Mouse (Mus musculus) heart, postnatal 10 days (tissue): ENCODE data around the gene Aldh5a1. TPM values are rescaled to one million over a fixed set of nuclear protein-coding genes. Genes with fewer than 3 reads are reported as not detected.

ENCODE experiments used
- DNase-seq, 2 experiments: peaks; one replicate each; pipeline ENCODE4 v3.0.0; 2021
- intact Hi-C: fragments of 180-260 bp; cut with DNase I; formaldehyde crosslinking; loops from one replicate; pipeline ENCODE4 v1.15.1; 2025
- total RNA-seq, 2 experiments: library from RNA; stranded (reverse); gene quantifications; 2 replicates each; pipeline ENCODE4 v1.2.3; 2021

The Aldh5a1 gene
- total RNA-seq, 2 experiments from 2014 or later: 16.4 to 18.9 TPM

DNA sequence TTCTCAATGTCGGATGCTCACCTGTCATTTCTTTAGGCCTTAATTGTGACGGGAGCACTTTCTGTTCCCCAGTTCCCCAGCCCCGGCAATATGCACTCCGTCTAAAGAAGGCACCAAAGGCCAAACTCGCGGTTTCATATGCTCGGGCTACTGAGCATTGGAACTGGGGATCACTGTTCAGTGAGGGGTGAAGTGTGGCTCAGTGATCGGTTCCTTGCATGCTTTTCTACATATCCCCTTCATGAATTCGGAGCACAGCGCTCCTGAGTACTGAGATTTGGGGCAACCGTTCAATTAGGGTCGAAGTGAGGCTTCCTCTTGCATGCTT lies 342 bp upstream of the Aldh5a1 start:
- DNase-seq: no peak
- intact Hi-C loops: loop anchor here (1.0 kb wide), 1 partner anchor 50 kb away; no protein-coding TSS in a partner anchor

DNA sequence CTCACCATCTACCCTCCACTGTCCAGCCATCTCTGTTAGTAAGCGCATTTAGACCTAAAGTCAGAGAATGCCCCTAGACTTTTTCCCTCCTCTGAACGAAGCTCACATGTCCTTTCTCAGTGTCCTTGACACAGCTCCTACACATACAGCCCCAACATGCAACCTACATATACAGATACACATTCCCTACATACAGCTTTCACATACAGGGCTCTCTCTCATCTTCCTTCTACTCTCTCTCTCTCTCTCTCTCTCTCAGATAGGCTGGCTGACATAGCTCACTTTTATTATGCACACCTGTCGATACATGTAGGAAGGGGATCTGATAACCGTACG lies 721 bp downstream of the Aldh5a1 start:
- DNase-seq: no peak
- intact Hi-C loops: no loop called here

DNA sequence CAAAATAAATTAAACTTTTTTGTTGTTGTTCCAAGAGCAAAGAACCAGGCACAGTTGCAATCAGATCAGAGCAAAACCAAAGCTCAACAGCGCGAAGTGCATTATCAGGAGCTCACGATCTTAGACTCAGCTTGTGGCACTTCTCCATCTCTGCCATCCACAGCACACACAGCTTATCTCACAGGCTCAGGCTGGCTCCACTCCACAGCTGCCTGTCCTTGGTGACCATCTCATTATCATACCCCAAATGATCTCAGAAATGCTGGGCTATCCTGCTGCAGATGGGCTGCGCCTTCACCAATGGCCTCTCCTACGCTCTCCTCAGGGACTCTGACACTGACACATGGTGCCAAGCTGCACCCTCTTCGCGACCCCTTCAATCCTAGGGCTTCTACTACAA lies 4.3 kb downstream of the Aldh5a1 start:
- no peak for DNase-seq
- intact Hi-C loops: no loop called here

DNA sequence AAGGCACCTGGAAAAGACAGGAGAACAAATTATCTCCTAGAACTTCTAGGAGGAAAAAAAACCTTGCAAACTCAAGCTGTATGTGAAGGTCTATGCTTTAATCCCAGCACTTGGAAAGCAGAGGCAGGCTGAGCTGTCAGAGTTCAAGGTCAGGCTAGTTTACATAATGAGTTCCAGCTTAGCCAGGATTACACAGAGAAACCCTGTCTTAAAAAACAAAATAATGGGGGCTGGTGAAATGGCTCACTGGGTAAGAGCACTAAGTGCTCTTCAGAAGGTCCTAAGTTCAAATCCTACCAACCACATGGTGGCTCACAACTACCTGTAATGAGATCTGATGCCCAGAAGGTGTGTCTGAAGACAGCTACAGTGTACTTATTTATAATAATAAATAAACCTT lies 6.9 kb downstream of the Aldh5a1 start:
- DNase-seq: no peak
- intact Hi-C loops: no loop called here

DNA sequence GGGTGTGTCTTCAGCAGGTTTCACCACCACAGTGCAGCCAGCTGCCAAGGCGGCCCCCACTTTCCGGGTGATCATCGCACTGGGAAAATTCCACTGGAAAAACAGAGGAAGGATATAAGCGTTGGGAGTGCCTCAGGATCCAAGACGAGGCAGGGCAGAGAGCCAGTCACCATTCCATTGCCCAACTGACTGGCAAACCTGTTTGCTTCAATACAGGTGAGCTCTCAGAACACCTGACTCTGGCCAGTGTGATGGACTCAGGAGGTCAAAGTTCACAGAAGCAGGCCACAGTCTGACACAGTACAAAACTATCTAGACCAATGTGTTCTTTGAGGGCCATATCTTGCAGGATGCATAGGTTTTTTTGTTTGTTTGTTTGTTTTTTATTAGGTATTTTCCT lies 13.5 kb downstream of the Aldh5a1 start:
- DNase-seq: no peak
- intact Hi-C loops: loop anchor here (2.0 to 5.0 kb wide), 4 partner anchors 41 to 442 kb away; partner anchors contain the start of gene D130043K22Rik

DNA sequence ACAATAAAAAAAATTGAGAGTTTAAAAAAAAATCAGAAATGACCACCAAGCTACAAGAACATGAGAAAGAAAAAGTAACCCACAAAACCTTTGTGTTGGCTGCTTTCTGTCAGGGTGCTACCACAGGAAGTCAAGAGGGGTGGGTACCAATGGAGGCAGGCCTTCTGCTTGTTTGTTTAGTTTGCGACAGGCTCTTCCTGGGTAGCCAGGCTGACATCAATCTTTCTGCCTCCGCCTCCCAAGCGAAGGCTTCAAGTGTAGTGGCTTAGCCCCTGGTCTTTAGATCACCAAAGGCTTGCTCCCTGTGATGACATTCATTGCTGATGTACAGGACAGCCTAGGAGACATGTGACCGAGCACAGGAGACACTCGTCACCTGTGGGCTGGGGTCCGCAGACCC lies 16.2 kb downstream of the Aldh5a1 start:
- no peak for DNase-seq
- intact Hi-C loops: loop anchor here (2.0 to 5.0 kb wide), 4 partner anchors 74 to 439 kb away; partner anchors contain the start of gene D130043K22Rik

DNA sequence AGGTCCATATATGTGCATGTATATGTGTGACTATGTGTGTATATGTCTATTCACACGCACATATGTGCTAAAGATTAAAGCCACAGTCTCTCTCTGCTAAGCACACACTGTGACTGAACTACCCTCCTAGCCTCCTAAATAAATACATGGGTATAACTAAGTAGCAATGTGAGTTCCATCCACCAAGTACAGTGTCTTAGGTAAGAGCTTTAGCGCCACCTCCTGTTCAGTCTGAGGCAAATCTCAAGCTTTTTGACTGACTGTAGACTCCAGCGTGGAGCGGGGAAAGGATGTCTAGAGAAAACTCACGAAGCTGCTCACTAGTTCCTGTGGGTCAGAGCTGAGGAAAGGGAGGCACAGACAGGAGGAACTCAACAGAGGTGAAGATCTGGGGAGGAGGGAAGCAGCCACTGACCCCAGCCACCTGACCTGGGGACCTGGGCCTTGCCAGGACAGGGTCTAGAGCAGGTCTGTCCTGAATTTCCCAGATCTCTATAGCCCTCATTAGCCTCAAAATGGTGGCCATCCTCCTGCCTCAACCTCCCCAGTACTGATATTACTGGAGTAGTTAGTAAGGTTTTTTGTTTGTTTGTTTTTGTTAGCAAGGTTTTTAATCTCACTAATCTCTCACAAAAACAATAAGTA lies 17.0 kb downstream of the Aldh5a1 start:
- intact Hi-C loops: loop anchor here (2.0 to 5.0 kb wide), 4 partner anchors 73 to 438 kb away; partner anchors contain the start of gene D130043K22Rik
- peak; percentile 73 to 79 for DNase-seq

DNA sequence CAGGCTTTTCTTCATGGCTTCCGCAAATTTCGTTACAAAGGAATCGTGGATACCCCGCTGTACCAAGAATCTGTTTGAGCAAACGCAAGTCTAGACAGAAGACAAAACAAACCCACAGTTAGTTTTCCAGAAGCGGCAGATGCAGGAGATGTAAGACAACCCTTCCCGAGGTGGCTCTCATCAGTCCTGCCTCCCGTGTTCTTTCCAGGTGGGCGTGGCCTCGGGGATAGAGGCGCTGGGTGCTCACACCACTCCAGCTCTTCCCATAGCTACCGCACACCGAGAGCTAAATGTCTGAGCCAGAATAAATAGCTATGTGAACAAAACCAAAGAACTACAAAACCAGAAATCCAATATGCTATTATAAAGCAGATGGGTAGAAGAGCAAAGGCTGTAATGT lies 21.6 kb downstream of the Aldh5a1 start:
- DNase-seq: no peak
- intact Hi-C loops: no loop called here

DNA sequence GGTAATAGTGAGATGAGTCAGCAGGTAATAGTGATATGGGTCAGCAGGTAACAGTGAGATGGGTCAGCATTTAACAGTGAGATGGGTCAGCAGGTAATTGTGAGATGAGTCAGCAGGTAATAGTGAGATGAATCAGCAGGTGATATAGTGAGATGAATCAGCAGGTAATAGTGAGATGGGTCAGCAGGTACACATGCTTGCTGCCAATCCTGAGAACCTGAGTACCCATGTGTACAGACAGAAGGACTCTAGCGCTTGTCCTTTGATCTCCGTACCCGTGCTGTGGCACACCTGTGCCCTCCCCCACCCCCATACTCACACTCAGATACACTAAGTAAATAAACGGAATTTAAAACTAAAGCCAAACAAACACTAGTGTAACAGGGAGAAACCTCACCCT lies 22.5 kb downstream of the Aldh5a1 start:
- intact Hi-C loops: no loop called here

DNA sequence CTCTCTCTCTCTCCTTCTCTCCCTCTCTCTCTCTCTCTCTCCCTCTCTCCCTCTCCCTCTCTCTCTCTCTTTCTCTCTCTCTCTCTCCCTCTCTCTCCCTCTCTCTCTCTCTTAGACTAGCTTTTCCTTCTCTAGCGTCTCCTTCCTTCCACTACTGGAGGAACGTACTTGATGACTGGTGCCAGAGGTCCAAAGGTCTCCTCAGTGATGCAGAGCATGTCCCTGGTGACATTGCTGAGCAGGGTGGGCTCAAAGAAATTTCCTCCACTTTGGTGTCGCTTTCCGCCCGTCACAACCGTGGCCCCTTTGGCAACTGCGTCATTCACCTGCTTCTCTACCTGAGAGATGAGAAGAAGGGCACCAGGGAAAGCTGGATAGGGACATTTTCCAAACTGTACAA lies 23.9 kb downstream of the Aldh5a1 start:
- no peak for DNase-seq
- intact Hi-C loops: no loop called here

More for the DNA sequence above, 22.5 kb downstream of the Aldh5a1 start:
- no peak for DNase-seq

DNA sequence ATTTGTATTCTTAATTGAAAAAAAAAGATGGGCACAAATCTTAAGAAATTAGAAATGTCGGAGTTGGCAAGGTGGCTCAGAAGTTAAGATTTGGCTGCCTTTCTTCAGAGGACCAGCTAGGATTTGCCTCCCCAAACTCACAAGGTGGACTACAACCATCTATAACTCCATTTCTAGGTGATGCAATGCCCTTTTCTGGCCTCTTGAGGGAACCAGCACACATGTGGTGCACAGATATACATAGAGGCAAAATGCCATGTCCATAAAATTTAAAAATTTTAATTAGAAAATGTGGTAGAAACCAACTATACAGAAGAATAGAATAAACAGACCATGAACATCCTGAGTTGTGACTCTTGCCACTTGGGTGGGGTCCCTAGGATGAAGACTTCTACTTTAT lies 28.3 kb downstream of the Aldh5a1 start:
- DNase-seq: no peak
- intact Hi-C loops: no loop called here

DNA sequence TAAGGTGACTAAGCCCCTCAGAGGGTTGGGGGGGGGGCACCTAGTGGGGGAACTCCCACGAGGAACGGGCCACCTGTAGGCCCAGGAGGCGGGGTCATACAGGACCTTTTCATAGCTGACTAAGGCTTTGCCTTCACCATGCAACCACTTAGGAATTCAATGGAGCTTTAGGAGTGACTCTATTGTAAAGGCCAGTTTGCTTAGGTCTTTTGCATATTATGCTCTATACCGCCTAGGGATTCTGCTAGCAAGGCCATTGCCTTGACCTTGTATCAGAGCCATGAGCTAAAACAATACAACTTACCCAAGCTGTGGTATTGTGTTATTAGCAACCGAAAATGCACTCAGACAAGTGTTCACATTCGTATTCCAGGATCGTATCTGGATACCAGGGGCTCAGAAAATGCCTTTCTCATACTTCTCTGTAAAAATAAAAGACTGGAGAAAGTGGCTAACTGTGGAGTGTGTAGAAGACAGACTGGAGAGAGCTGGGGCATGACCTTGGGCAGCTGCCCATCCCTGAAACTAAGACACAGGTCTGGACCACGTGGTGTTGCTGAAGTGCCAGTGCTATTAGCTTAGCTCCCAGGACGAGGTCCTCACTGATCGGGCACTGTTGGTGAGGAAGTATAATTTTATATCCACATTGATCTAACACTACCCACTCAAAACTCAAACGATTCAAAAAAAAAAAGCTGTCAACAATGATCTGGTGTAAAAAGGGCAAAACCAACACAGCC lies 30.5 kb downstream of the Aldh5a1 start:
- no peak for DNase-seq
- intact Hi-C loops: no loop called here

DNA sequence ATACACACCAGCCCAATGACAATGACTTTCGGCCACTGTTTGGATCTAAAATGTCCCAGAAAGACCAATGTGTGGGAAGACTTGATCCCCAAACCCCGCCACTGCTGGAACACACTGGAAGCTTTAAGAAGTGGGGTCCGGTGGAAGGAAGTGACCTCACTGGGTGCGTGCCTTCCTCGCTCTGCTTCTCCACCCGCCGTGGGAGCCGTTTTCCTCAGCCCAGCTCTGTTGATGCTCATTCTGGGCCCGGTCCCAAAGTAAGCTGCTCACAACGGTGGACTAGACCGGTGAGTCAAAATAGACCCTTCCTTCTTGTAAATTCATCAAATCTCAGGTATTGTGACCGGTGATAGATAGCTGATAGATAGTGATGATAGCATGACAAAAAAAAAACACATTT lies 32.0 kb downstream of the Aldh5a1 start:
- intact Hi-C loops: no loop called here
- DNase-seq: no peak

DNA sequence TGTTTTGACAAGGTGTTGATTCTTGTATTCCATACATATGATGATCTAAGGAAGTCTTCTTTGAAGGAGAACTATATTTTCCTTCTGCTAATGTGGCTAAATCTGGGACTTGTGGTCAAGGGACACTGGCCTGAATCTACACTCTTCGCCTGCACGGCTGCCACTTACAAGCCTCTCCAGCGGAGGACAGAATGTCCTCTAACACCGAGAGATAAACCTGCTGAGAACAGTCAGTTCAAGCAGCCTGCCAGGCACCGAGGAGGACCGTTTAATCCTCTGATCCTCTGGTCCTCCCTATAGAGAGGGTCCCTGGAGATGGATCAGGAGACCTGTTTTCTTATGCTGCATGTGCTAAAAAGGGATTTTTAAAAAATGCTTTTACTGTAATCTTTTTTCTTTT lies 34.0 kb downstream of the Aldh5a1 start:
- peak; percentile 39 to 66 for DNase-seq
- intact Hi-C loops: no loop called here

DNA sequence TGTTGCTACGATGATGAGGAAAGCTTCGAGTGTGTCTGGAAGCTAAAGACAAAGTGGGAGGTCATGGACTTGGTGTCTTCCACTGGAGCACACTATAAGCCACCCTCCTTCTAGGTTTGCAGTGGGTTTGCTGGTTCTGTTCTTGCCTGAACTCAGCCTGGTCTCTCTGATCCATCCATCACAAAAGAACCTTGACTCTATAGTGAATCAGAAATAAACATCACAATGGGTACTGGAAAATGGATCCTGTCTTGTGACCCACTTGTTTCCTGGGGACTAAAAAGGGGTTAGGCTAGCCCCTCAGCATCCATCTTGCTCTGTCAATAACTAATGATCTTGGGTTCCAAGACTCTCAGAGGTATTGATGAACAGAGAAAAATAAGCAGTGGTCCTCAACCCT lies 35.5 kb downstream of the Aldh5a1 start:
- DNase-seq: no peak
- intact Hi-C loops: no loop called here

DNA sequence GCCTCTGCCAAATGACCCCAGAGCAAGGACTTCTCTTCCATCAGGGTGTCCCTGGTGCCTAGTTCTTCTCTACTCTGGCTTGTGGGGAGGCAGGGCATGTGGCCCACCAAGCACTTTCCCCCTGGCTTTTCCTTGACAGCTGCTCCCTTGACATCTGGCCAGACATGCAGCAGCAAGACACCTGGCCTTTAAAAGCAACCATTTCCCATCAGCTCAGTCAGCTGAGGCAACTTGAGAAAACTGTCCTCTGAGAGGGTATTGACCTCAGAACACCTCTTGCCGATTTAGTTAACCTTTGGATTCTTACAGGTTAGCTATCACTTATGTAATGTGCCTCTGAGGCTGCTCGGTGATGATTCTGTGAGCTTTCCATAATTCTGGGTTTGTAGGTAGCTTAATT lies 43.6 kb downstream of the Aldh5a1 start:
- intact Hi-C loops: no loop called here
- no peak for DNase-seq

DNA sequence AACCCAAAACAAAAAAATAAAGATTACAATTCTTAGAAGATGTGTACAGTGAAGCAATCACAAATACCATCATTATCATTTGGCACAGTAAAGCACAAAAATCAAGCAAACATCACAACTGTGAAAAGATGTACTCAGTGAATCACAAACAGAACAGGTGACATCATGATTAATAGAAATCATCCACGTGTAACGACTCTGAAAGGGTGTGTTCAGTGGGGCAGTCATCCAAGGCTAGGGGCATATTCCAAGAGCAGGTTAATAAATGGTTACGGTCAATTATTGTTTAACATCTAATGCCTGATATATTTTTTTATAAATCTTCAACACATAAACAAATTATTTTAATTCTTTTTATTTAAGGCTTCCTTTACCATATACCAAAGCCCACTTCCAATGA lies 44.9 kb downstream of the Aldh5a1 start:
- DNase-seq: no peak
- intact Hi-C loops: no loop called here

DNA sequence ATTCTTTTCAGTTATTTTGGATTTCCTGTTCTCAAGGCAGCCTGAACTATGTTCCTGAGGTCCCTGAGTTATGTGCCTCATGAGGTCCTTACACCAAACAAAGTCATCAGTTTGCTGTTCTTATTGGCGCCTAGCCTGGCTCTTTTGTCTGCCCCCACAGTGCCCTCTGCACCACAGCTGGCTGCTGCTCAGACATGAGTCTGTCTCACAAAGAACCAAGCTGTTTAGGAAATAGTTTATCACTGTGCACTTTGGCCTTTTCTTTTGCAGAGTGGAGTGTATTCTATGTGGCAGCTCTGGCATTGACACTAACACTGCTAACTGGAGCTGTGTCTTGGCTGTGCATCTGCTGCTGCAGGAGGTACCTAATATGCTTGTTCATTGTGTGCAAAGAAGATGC lies 47.9 kb downstream of the Aldh5a1 start:
- intact Hi-C loops: no loop called here

DNA sequence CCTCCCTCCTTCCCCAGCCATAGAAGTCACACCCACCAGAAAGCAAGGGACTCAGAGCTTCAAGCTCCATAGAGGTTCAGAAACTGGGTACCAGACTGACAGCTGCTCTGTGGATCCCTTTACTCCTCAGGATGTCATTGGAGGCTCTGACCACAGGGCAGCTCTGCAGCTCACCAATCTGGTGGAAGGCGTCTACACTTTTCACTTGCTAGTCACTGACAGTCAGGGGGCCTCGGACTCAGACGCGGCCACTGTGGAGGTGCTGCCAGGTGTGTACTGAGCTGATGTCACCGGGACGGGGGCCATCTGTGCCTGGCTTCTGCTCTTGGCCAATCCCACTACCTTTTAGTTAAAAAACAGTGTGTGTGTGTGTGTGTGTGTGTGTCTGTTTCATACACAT lies 55.0 kb downstream of the Aldh5a1 start:
- intact Hi-C loops: loop anchor here (2.0 kb wide), 1 partner anchor 40 kb away; no protein-coding TSS in a partner anchor
- DNase-seq: peak; percentile 29 to 44

More for the DNA sequence above, 47.9 kb downstream of the Aldh5a1 start:
- no peak for DNase-seq

DNA sequence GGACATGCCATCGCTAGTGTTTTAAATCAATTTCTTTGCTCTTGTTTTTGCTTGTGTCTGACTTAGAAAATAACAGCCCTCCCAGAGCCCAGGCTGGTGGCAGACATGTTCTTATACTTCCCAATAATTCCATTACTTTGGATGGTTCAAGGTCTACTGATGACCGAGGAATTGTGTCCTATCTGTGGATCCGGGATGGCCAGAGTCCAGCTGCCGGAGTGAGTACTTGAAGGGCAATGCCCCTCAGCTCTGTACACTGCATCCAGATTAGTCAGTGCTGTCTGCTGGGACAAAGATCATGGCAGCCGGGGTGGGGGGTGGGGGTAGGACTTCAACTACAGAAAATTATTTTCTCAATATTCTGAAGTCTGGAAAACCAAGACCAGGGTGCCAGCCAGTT lies 56.8 kb downstream of the Aldh5a1 start:
- no peak for DNase-seq
- intact Hi-C loops: no loop called here

DNA sequence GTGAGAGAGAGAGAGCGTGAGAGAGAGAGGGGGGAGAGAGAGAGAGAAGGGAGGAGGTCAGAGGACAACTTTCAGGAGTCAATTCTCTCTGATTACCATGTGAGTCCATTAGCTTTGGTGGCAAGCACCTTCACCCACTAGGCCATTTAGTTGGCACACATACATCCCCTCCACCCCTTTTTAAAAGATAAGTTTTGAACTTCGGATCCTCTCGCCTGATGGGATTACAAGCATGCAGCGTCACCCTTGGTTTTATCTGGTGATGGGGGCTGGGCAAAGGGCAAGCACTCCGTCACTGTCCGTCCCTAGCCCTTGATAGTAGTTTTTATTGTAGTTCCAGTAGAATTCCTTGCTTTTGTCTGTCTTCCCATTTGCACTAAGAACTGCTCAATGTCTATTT lies 57.3 kb downstream of the Aldh5a1 start:
- DNase-seq: no peak

DNA sequence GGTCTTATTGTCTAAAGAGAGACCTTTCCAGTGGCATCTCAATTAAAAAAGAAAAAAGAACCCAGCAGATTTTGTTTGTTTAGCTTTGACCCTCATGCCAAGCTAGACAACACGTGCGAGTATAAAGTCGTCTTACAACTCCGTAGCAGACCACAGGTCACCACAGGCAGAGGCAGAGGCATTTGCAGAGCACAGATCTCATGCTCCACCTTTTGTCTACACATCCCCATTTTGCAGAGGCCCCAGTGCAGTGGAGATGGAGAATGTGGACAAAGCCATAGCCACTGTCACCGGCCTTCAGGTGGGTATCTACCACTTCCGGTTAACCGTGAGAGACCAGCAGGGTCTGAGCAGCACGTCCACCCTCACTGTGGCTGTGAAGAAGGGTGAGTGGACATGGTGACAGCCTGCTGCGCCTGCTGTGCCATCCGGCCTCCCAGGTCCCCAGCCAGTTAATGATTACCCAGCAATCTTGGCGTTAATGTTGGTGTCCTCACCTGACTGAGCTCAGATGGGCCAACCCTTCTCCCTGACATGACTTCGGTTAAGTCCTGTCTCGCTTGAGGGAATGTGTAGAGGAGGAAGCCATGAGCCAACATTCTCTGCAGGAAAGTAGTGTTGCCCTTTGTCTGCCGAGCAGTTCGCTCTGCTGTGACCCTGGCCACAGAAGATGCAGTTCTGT lies 58.0 kb downstream of the Aldh5a1 start:
- intact Hi-C loops: no loop called here
- DNase-seq: no peak

More for the DNA sequence above, 57.3 kb downstream of the Aldh5a1 start:
- intact Hi-C loops: no loop called here
